Mouse (Mus musculus) naive thymus-derived CD4-positive, alpha-beta T cell, adult 2 months (primary cell): ENCODE results near the gene Dennd4c.

Experiments
- DNase-seq: peaks from one replicate; pipeline ENCODE4 v3.0.0-alpha.2; 2011; ENCODE audit warnings: low read depth

The Dennd4c gene

DNA sequence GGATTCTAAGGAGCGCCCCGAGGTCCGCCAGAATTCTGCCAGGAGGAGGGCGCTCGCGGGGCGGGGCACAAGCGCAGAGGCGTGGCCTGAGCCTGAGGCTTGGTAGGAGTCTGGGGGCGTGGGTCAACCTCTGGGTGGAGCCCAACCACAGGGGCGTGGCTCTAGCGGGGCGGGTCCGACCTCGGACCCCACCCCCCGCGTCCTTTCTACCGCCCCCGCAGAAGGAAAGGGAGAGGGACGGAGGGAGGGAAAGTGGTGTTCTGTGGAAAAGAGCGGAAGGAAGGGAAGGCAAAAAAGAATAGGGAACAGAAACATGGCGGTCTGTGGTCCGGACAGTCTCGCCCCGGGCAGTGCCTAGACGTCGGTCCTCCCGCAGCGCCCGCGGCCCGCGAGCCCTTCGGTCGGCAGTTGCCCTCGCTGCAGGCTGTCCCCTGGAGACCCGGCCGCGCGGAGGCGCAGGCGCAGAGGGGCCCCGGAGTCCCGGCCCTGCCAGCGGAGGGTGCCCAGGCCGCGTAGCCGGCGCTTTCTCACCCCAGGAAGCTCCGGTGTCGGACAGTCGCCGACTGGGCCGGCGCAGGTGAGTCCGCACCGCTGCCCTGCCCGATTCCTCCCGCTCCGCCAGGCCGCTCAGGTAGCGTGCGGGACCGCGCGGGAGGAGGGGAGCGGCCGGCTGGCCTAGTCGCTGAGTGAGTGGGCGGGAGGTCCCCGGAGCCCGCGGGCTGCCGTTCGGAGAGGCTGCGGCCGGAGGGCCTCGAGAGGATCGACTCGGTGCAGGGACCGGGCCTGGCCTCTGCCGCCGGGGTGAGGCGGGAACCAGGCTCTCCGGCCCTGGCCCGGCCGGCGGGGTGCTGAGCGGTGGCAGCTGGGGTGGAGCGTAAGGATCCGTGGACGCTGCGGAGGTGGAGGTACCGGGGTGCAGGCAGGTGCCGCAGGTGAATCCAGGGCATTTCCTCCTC is at the start of gene Dennd4c:
TSS of gene Dennd4c (plus strand) at position 220 of the 956 bp plus-strand sequence.
- peak; percentile 91 for DNase-seq

DNA sequence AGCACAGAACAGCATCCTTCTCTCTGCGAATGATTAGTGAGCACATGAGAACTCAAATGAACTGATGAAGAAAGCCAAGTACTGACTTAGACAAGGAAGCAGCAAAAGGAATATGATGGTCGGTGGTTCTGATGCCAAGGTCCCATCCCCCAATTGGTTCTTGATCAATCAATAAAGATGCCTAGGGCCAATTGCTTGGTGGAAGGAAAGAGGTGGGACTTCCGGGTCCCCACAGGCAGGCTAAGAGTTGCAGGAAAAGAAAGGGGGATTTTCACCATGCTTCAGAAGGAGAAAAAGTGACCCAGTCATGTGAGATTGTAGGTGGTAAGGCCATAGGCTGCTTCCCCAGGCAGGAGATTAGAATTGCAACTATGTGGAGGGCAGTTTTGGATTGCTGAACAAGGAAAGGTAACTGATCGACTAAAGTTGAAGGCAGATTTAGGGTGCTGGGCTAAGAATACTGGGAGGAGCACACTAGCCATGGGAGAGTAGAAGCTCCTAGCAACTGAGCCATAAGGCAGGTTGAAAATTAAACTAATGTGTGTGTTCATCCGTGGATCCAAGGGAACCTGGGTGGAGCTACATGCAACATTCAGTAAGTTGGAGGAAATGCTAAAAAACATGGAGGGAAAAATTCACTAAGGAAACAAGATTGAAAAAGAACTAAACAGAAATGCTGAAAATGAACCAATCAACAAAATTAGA is 49.0 kb upstream of the Dennd4c start:
- DNase-seq = no peak

DNA sequence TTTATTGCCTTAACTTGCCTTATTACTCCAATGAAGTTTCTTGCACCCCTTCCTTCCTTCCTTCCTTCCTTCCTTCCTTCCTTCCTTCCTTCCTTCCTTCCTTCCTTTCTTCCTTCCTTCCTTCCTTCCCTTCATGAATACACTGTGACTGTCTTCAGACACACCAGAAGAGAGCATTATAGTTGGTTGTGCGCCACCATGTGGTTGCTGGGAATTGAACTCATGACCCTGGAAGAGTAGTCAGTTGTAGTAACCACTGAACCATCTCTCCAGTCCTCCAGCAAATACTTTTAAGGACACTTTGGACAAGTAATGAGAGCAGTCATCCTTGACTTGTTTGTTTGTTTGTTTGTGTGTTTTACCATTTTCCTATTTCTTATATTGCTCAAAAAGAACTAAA is 39.6 kb upstream of the Dennd4c start:
- no peak for DNase-seq

DNA sequence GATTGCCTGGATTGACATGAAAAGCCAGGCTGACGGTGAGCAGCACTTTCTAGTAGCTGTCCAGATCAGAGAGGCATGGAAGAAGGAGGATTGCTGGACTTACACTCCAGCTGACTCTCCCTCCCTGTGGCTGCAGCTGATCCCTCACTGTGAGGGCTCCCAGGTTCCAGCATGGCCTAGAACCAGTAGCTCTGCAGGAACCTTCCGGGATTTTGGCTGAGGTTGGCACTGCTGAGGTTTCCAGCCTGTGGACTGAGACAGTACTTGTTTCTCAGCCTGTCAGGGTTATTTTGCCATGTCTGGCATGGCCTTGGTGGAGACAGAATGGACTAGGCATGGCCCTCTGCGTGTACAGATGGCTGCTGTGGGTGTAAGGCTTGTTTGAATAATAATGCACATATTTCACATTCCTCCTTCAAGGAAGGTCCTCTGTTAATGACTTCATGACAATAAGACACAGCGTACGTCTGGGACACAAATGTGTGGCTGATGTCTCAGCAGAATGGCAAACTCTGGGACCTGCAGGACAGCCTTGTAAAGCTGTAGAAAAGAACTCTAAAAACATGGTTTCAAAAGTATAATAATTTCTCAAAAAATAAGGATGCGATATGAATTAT is 38.2 kb upstream of the Dennd4c start:
- no peak for DNase-seq

DNA sequence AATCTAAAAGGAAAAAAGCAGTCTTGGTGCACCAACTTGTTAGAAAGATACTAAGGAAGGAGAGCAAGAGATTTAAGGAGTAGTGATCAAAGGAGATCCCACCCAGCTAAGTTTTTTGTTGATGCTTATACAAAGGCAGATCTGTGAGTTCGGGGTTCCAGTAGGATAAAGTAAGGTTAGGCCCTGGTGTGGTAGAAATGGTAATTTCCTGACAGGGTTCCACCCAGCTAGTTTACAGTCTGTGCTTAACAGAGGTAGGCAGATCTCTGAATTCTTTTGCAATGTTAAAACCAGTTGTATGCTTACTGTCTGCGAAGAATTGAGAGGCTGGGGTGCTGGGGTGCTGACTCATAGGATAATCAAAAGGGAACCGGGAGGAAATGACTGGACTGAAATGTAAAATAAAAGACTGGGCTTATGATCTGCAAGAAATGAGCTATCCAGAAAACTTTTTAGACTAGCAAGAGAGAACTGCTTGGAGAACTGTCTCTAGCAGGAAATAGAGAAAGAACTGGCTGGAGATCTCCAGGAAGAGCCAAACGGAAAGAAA is 37.6 kb upstream of the Dennd4c start:
- no peak for DNase-seq

DNA sequence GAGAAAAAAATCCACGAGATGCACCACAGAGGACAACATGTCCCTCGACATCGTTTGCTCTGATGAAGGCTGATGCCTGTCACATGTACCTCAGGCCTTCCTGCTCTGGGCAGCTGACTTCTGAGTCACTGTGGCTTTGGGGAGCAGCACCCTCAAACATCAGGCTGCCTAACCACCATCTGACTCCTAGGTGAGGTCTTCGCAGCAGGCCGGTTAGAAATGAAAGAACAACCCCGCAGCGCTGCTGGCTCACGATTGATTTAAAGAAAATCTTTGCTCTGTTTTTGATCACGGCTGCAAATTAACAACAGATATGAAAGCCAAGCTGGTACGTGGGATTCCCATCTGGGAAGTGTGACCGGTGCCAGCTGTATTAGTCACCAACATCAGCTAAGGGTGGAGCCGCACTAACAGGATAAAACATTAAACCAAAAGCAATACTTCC is 35.6 kb upstream of the Dennd4c start:
- DNase-seq = peak; percentile 64

DNA sequence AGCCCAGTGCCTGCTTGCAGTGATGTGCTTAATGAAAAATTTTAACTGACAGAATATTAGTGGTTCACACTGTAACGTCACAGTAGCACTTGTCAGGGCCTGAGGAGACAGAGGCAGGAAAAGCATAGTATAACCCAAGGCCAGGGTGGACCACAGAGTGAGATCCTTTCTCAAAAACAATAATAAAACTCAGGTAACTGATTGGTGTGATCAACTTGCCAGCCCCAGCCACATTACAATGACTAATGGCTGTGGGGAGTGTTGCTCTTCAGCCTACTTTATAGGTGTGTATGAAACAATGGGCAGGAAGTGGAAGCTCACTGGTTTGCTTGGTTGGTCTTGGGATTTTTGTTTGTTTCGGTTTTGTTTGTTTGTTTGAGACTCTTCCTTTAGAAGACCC is 34.8 kb upstream of the Dennd4c start:
- DNase-seq = peak; percentile 33

DNA sequence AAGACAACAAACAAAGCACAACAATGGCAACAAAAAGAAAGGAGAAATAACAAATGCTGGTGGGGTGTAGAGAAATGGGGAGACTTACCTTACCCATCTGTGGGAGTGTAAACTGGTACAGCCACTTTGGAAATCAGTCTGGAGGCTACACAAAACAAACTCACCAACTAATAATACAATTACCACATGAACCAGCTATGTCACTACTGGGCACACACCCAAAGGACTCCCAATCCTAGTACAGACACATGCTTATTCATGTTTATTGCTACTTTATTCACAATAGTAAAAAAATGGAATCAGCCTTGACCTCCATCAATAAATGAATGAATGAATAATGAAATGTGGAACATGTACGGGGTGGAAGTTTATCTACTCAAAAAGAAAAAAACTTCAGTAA is 33.0 kb upstream of the Dennd4c start:
- no peak for DNase-seq

DNA sequence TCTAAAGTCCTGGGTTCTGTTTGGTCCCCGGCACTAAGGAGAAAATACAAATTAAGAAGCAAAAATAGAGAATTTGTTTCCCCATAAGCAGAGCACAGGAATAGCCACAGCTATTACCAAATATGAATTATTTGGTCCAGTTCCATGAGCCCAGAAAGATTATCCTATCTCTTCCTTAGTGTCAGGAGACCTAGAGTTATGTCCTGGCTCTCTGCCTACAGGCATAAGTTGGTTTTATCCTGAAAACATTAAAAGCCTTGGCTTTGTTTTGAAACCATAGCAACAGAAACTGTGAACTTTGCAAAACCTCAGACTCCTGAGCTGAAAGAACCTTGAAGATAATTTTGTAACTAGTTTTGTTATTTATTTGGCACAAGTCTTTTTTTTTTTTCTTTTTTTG is 31.2 kb upstream of the Dennd4c start:
- no peak for DNase-seq

DNA sequence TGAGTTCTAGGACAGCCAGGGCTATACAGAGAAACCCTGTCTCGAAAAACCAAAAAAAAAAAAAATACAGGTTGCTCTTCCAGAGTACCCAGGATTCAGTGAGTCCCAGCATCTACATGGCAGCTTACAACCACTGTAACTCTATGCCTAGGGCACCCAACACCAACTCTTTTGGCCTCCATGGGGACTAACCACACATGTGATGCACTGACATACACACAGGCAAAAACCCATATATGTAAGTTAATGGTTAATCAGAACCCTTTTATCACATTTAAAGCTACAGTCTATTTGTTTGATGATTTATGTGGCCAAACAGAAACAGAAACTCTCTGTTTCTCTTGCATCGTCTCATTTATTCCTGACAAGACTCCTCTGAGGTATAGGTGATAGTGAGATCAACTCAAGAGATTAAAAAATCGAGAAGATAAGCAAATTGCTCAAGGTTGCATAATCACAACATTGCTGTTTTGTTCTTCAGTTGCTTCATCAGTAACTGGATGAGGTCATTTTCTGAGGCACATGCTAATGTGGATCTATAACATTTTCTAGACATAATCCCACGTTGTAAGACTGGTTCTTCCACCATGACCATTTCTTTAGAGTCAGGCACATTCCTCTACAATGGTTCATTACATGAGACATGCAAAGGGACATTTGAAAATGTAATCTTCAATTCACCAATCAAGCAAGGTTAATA is 29.3 kb upstream of the Dennd4c start:
- no peak for DNase-seq

DNA sequence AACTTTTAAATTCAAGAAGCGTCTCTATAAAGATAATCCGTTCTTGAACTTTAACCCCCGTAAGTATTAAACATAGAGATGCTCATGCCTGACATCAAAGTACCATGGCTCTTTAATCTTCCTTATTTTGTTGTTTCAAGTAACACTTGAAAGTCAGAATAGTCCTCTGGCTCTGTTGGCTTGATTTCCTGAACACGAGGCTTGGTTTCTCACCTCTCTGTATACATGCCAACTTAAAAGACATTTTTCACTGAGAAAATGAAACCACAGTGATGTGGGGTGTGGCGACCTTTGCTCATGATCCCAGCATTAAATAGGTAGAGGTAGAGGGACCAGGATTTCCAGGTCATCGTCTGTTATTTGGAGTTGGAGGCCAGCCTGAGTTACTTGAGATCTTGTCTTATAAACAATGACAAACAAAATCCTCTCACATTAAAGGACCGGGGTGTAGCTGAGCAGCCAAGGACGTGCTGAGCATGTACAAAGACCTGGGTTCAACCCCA is 26.4 kb upstream of the Dennd4c start:
- DNase-seq = peak; percentile 76

DNA sequence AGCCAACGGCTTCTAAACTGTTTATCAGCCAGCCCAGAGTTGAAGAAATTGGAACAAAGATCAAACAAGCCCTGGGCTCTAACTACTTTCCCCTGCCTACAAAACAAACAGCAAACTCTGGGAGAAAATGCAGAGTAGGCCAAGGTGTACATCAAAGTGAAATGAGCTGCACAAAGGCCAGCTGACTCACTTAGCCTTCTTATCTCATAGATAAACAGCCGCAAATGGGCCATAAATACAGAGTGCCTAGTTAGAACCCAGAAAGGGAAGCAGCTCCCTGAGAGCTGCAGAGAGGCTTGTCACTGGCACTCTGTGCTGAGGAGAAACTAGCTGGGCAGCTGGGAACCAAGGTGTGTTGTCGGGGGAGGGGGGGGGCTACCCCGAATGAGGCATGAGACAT is 23.2 kb upstream of the Dennd4c start:
- no peak for DNase-seq

DNA sequence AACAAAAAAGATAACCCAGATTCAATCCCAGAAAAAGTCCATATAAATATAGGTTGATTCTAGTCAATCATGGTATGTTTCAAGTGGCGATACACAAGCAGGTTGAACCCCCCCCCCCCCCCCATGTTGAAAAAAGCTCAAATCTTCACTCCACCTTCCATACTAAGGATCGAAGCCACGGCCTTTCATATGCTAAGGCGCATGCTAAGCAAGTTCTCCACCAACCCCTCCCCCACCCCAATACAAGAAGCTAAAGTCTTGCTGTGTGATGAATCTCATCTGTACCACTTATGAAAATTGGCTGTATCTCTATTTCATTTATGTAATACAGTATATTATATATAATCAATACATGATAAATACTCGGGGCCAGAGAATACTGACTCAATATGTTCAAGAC is 22.2 kb upstream of the Dennd4c start:
- DNase-seq = no peak

DNA sequence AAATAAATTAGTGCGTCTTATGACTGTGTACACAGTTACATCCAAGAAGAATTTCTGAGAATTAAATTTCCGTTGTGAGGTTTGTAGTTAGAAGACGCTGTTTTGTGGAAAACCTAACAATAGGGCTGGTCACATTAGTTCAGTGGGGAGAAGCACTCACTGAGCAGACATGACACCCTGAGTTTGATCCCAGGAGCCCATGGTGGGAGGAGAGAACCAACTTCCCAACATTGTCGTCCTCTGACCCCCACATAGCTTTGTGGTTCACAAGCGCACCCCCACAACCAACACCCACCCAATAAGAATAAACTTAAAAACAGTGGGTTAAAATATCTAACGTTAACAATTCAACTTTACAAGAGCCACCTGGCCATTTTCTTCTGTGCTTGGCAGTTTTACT is 18.5 kb upstream of the Dennd4c start:
- no peak for DNase-seq

DNA sequence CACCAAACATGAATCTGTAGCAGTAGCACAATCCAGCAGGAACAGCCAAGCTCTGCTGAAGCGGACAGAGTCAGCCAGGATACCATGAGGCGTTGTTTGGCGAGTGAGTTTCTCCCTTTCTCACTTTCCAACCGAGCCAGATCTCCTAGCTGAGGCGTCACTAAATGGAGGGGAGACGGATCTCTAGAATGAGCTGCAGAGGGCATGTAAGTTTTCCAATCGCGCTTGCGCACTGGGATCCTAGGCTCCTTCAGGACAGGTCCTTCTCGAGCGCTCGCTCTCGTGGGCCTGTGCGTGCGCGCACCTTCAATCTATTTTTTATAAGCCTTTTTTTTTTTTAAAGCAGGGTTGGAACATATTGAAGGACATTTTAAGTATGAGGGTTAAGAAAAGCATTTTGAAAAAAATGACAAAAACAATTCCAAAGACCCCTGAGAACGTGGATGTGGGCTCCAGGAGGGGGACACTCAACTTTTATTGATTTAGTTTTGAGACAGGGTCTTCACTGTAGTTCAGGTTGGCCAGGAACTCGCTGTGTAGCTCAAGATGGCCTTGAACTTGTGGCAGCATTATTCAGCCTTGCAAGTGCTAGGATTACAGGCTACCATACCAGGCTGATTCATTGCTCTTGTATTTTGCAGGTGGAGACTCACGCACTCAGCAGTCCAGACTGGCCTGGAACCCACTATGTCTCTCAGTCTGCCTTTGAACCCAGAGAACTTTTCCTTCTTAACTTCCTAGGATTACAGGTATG is 14.1 kb upstream of the Dennd4c start:
- DNase-seq = no peak

DNA sequence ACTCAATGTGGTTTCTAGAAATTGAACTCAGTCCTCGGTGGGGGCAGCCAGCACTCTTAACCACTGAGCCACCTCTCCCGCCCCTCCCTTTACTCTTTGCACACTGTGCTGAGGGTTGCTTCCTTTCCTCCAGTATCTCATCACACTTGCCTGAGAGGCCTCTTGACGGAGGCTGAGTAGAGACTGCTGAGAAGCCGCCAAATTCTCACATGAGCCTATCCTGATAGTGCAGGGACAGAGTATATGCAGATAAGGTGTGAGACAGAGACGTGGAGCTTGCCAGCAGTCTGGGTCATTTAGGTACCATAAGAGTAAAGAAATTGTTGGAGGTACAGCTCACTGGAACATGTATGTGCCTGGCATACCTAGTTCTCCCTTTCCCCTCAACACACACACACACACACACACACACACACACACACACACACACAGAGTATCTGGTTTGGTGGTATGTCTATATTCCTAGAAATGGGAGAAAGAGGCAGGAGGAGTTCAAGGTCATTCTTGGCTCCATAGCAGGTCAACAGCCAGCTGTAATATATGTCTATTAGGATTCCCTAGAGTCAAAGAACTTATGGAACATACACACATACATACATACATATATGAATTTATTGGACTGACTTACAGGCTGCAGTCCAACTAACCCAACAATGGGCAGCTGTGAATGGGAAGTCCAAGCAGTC is 8.9 kb upstream of the Dennd4c start:
- no peak for DNase-seq

DNA sequence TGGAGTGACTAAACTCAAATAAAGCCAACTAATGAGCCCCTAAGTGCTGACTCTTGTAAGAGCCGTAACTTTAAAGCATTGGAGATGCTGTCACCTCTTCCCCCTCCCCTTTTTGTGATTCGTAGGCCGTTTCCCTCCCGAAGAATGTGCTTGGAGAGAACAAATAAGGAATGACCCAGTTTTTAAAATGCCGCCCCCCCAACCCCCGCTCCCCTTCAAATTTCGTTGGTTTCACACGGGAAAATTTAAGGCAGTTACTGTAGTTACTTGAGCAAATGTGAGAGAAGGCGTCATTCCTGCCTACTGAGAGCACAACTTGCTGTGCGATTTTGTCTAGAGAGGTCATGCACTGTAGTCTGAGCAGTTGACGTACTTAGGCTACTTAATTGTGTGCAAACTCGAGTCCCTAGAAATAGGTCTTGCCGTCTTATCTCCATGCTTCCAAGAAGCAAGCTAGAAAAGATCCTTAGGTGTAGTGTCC is 1.0 kb downstream of the Dennd4c start:
- peak; percentile 38 for DNase-seq

DNA sequence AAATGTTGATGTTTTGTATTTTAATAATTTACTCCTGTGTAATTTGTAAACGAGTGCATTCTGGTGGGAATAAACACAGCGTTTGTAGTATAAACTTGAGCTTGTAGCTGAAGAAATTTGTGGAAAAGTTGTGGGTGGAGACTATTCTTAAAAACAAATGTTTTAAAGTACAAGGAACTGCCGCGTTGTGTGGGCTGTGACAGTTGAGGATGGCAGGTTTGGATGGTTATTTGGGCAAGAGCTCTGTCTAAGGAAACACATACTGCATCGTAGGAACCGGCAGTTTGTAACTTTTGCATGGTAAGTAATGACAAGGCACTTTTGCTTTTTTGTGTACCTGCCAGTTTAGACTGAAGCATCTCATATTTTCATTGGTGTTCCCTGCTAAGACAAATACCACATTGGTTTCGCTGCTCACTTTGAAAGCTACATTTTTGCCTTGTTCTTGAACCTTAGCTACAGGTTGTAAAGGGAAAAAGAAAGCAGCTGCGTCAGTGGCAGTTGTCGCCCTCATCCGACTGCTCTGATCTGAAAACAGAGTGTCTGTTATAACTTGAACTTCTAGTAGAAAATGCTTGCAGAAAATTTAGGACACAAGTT is 2.1 kb downstream of the Dennd4c start:
- DNase-seq = peak; percentile 65

DNA sequence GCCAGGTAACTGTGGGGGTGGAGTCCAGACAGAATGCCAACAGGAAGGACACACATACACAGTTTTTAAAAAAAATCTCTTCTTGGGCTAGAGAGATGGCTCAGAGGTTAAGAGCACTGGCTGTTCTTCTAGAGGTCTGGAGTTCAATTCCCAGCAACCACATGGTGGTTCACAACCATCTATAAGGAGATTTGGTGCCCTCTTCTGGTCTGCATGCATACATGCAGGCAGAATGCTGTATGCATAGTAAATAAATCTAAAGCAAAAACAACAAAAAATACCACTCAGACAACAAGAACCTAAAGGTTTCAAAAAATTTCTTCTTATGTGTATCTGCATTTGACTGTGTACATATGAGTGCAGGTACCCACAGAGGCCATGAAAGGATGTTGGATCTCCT is 16.0 kb downstream of the Dennd4c start:
- DNase-seq = no peak

DNA sequence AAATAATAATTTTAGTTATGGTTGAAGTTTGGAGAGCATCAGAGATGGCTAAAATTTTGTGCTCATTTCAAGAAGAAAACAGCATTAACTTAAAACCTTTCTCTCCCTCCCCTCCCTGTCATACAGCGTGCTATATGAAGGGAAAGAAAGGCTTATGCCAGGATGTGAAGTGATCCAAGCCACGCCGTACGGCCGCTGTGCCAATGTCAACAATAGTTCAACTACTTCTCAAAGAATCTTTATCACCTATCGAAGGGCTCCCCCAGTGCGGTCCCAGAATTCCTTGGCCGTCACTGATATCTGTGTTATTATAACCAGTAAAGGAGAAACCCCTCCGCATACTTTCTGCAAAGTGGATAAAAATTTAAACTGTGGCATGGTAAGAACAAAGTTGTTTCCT is 29.2 kb downstream of the Dennd4c start:
- DNase-seq = no peak
